Mouse (Mus musculus) stomach, postnatal 0 days (tissue): ENCODE measurements around the gene Psme4. TPM values are rescaled to one million over a fixed set of nuclear protein-coding genes. Genes with fewer than 3 reads are reported as not detected.

ENCODE experiments used
- ATAC-seq: fragments of 200-750 bp; cut with Nextera tagmentation; 2 replicates; pipeline ENCODE4 v1.8.0; 2017; ENCODE audit not compliant: low FRiP score, low TSS enrichment
- DNase-seq: peaks from one replicate; pipeline ENCODE4 v3.0.0-alpha.2; 2016; ENCODE audit warnings: low spot score
- H3K27ac ChIP-seq: fragments of 300-500 bp; sonication (generic); replicated peaks from 2 replicates; pipeline ENCODE4 v1.5.1; 2014; ENCODE audit warnings: mild to moderate bottlenecking, control low read depth
- H3K27me3 ChIP-seq: fragments of 300-500 bp; sonication (generic); 2 replicates; pipeline ENCODE4 v1.6.1; 2014; ENCODE audit warnings: low read length; ENCODE audit not compliant: control insufficient read depth, insufficient read depth
- H3K36me3 ChIP-seq: fragments of 300-500 bp; sonication (generic); 2 replicates; pipeline ENCODE4 v1.6.1; 2014; ENCODE audit warnings: low read length, mixed read lengths; ENCODE audit not compliant: control insufficient read depth, insufficient read depth
- H3K4me1 ChIP-seq: fragments of 300-500 bp; sonication (generic); replicated peaks from 2 replicates; pipeline ENCODE4 v1.6.1; 2014; ENCODE audit warnings: antibody characterized with exemption; ENCODE audit not compliant: control insufficient read depth, insufficient read depth
- H3K4me2 ChIP-seq: fragments of 300-500 bp; sonication (generic); replicated peaks from 2 replicates; pipeline ENCODE4 v1.6.1; 2014; ENCODE audit warnings: low read depth, mild to moderate bottlenecking, control low read depth, moderate library complexity
- H3K4me3 ChIP-seq: fragments of 300-500 bp; sonication (generic); 2 replicates; pipeline ENCODE4 v1.5.1; 2014; ENCODE audit warnings: low read depth, low read length, control low read depth
- H3K9ac ChIP-seq: fragments of 300-500 bp; sonication (generic); 2 replicates; pipeline ENCODE4 v1.6.1; 2014; ENCODE audit warnings: mild to moderate bottlenecking, low read length, control low read depth, mixed read lengths
- H3K9me3 ChIP-seq: fragments of 300-500 bp; sonication (generic); 2 replicates; pipeline ENCODE4 v1.6.1; 2016; ENCODE audit warnings: low read length; ENCODE audit not compliant: control insufficient read depth
- CTCF ChIP-seq: IDR thresholded peaks from 2 replicates; pipeline ENCODE4 v1.5.1; 2016; ENCODE audit warnings: antibody characterized with exemption, low read depth, mild to moderate bottlenecking, moderate library complexity
- EP300 ChIP-seq: optimal IDR thresholded peaks from 2 replicates; pipeline ENCODE3; 2016; ENCODE audit warnings: antibody characterized with exemption
- WGBS: fragments of 180-500 bp; shearing (Covaris S2); extraction: QIAGEN DNeasy Blood & Tissue Kit; methylation state at CpG from one replicate; pipeline ENCODE4 v1.1.7; 2014; 5-methylcytosine and 5-hydroxymethylcytosine counted together
- polyA plus RNA-seq: library from polyadenylated mRNA; unstranded; fragments of >200 nt; fragmentation: Nextera tagmentation; extraction: Ambion mirVana; gene quantifications from 2 replicates; pipeline ENCODE4 v1.2.1, GENCODE M21; 2015

Gene Psme4
- polyA plus RNA-seq, 1 experiment from 2014 or later: 9.9 TPM

- no peak overlapping the region for H3K27ac ChIP-seq
- H3K9ac ChIP-seq: no peak overlapping the region
- no peaks in the 10 kb centered on the region for H3K9me3 ChIP-seq
- H3K4me2 ChIP-seq: no peak overlapping the region
- H3K4me1 ChIP-seq: no peaks in the 10 kb centered on the region
- no peaks in the 10 kb centered on the region for H3K27me3 ChIP-seq
- ATAC-seq: no peak
- no peaks in the 10 kb centered on the region for H3K36me3 ChIP-seq
- no peak overlapping the region for H3K4me3 ChIP-seq
- TF ChIP-seq CTCF (no peak), EP300 (no peak)
- DNase-seq: no peak
Measured at GRCm38 (mm10) chr11:30899312-30899711, 127.8 kb downstream of the Psme4 start.

- DNase-seq (no peak), ATAC-seq (no peak)
- Histone ChIP-seq H3K9me3 (no peaks in the 10 kb centered on the region), H3K36me3 (no peaks in the 10 kb centered on the region), H3K4me1 (no peaks in the 10 kb centered on the region), H3K4me3 (no peak overlapping the region), H3K27me3 (no peaks in the 10 kb centered on the region), H3K27ac (no peak overlapping the region), H3K9ac (no peak overlapping the region), H3K4me2 (no peak overlapping the region)
- TF ChIP-seq EP300 (no peak), CTCF (no peak)
- 89% methylated on average over 3 of the region's 3 CpGs for WGBS
Measured at GRCm38 (mm10) chr11:30912311-30912710, 140.8 kb downstream of the Psme4 start.

- no peak overlapping the region for H3K9ac ChIP-seq
- no peak for TF ChIP-seq CTCF
- no peak for TF ChIP-seq EP300
- no peaks in the 10 kb centered on the region for H3K9me3 ChIP-seq
- H3K4me3 ChIP-seq: no peak overlapping the region
- 53% methylated on average over 1 of the region's 1 CpGs for WGBS
- no peak for ATAC-seq
- DNase-seq: no peak
- H3K4me2 ChIP-seq: no peak overlapping the region
- H3K27me3 ChIP-seq: no peaks in the 10 kb centered on the region
- no peaks in the 10 kb centered on the region for H3K4me1 ChIP-seq
- no peak overlapping the region for H3K27ac ChIP-seq
- H3K36me3 ChIP-seq: no peaks in the 10 kb centered on the region
Measured at GRCm38 (mm10) chr11:30920641-30921040, 149.1 kb downstream of the Psme4 start.

GRCm38 (mm10) chr11:30923283-30923682 lies 151.8 kb downstream of the Psme4 start:
- no peaks in the 10 kb centered on the region for H3K27me3 ChIP-seq
- 92% methylated on average over 3 of the region's 3 CpGs for WGBS
- H3K9me3 ChIP-seq: no peaks in the 10 kb centered on the region
- H3K4me1 ChIP-seq: no peaks in the 10 kb centered on the region
- ATAC-seq (no peak), DNase-seq (no peak)
- no peaks in the 10 kb centered on the region; the same call in 1 of the 2 replicates for H3K36me3 ChIP-seq
- TF ChIP-seq CTCF: no peak
- no peak for TF ChIP-seq EP300
- no peak overlapping the region for H3K4me2 ChIP-seq
- H3K9ac ChIP-seq: no peak overlapping the region
- H3K4me3 ChIP-seq: no peak overlapping the region
- no peak overlapping the region for H3K27ac ChIP-seq

GRCm38 (mm10) chr11:30928079-30928478 lies 156.6 kb downstream of the Psme4 start:
- H3K9me3 ChIP-seq: no peaks in the 10 kb centered on the region
- no peak overlapping the region for H3K27ac ChIP-seq
- H3K9ac ChIP-seq: no peak overlapping the region
- no peak for ATAC-seq
- H3K27me3 ChIP-seq: no peaks in the 10 kb centered on the region
- no peak for TF ChIP-seq CTCF
- TF ChIP-seq EP300: no peak
- no peaks in the 10 kb centered on the region; the same call in 1 of the 2 replicates for H3K36me3 ChIP-seq
- H3K4me2 ChIP-seq: no peak overlapping the region
- DNase-seq: no peak
- no peaks in the 10 kb centered on the region for H3K4me1 ChIP-seq
- H3K4me3 ChIP-seq: no peak overlapping the region

- Histone ChIP-seq H3K4me1 (no peaks in the 10 kb centered on the region), H3K4me2 (no peak overlapping the region), H3K36me3 (no peaks in the 10 kb centered on the region; the same call in 1 of the 2 replicates), H3K9me3 (no peaks in the 10 kb centered on the region), H3K27ac (no peak overlapping the region), H3K9ac (no peak overlapping the region), H3K27me3 (no peaks in the 10 kb centered on the region), H3K4me3 (no peak overlapping the region)
- ATAC-seq (no peak), DNase-seq (no peak)
- TF ChIP-seq CTCF (no peak), EP300 (no peak)
- WGBS: 100% methylated on average over 1 of the region's 1 CpGs
Measured at GRCm38 (mm10) chr11:30928498-30928897, 157.0 kb downstream of the Psme4 start.

Other genes starting within 250 kb of the Psme4 start
- gene Acyp2, start 122.1 kb upstream of the Psme4 start, polyA plus RNA-seq: 19.1 and 19.7 TPM in 2 replicates
- 0.13 and 0.19 TPM in 2 replicates for gene Gpr75, start 113.6 kb downstream of the Psme4 start, polyA plus RNA-seq
- gene Asb3, start 113.7 kb downstream of the Psme4 start, polyA plus RNA-seq: 14.7 and 15.1 TPM in 2 replicates
- gene Erlec1, start 182.6 kb downstream of the Psme4 start, polyA plus RNA-seq: 11.4 and 12.1 TPM in 2 replicates
- 22.5 and 25.4 TPM in 2 replicates for gene Chac2, start 214.6 kb downstream of the Psme4 start, polyA plus RNA-seq